Mouse (Mus musculus): Measurements from ENCODE around the gene Otos.

- TF ChIP-seq CTCF (IDR thresholded peaks at IDR 0.05; ENCODE audit: extremely low read depth, insufficient read length, insufficient replicate concordance, low read depth, low read length) (no peak), POLR2A (IDR thresholded peaks at IDR 0.05; ENCODE audit: low read depth, low read length) (no peak)
Measured at GRCm38 (mm10) chr1:92605482-92605881, 43.2 kb downstream of the Otos start, which contains the start of gene Olfr1410.
